Mouse (Mus musculus) spleen, adult 10 weeks (tissue): ENCODE measurements around the gene Rasef. TPM values are rescaled to one million over a fixed set of nuclear protein-coding genes. Genes with fewer than 3 reads are reported as not detected.

Source experiments
- polyA plus RNA-seq: library from polyadenylated mRNA; stranded (reverse); fragments of 350-450 nt; fragmentation: Illumina TruSeq; extraction: RNeasy Lipid Tissue Mini Kit (QIAGEN cat#74804); gene quantifications from one replicate; pipeline ENCODE4 v1.2.3, GENCODE M21; 2015; ENCODE audit warnings: low replicate concordance; ENCODE audit not compliant: insufficient read depth

Gene Rasef
- 0.04 TPM for polyA plus RNA-seq

DNA sequence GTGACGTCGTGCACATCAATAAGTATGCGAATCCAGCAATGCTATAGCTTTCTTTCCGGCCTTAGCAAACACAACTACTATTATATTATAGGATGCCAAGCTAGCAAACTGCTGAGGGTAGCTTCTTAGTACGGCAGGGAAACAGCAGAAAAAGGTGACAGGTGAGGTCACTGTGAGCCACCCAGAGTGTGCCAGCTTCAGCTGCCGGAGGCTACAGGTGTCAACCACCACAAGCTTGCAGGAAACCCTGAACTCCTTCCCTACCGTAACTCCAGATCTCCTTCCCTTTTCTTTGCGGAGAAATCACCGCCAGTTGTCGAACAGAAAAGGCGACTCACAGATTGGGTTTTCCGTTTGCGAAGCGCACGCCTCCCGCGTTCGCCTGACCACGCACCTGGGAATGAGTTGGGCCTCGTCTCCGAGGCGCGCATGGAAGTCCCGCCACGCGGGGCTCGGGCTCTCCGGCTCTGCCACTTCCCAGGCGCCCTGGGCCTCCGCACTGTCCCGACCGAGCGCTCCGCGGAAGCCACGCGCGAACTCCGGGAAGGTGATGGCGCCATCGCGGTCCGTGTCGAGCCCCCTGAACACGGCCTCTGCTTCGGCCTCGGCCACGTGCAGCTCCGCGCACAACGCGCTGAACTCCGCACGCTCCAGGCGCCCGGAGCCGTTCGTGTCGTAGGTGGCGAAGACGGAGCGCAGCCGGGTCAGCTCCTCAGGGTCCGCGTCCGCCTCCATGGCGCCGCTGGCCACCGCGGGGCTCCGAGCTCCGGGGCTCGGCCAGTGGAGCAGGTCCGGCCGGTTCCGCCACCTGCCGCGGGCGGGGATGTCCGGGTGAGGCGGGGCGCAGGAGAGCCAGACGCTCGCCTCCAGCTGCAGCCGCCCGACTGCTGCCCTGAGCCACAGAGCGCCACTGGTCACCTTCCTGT lies at the start of gene Rasef:
TSS of gene Rasef (minus strand) at position 735 of the 926 bp plus-strand sequence.

GRCm38 (mm10) chr4:73683216-73683615 lies 107.6 kb downstream of the Rasef start, which contains the start of gene Gm428:
Gene Gm428 (plus strand): TSS chr4:73683516.

DNA sequence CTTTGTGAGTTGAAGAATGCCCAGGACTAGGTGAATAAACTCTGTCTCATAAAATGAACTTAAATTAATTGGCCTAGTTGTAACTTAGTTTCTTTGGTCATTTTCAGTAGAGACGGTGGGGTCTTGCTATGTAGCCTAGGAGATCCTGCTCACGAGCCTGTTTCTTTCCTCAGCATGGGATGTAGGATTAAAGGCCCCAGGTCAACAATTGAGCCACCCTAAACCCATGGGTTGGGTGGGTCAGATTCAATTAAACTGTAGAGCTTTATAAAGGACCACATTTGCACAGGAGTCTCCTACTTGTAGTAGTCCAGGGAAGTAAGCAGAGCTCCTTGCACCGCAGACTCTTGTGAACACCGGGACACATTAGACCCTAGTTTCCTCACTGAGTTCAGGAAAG lies 122.7 kb downstream of the Rasef start, which contains the start of gene Gm11239:
TSS of gene Gm11239 (plus strand) at position 301 of the 400 bp plus-strand sequence.

Other genes with a start within 250 kb of the Rasef start
- not detected for gene Gm11238, start 183.1 kb downstream of the Rasef start, polyA plus RNA-seq
- gene Gm11237, start 168.0 kb downstream of the Rasef start, polyA plus RNA-seq = not detected
- gene Gm11236, start 152.9 kb downstream of the Rasef start, polyA plus RNA-seq = not detected
- not detected for gene Gm11239, start 122.6 kb downstream of the Rasef start, polyA plus RNA-seq
- gene Gm428, start 107.5 kb downstream of the Rasef start, polyA plus RNA-seq = not detected
- not detected for gene Gm11758, start 85.3 kb upstream of the Rasef start, polyA plus RNA-seq
- gene Gm11757, start 100.1 kb upstream of the Rasef start, polyA plus RNA-seq = not detected
- not detected for gene Gm13871, start 115.0 kb upstream of the Rasef start, polyA plus RNA-seq
- gene Gm11756, start 129.8 kb upstream of the Rasef start, polyA plus RNA-seq = not detected
- gene 2310002L09Rik, start 159.9 kb upstream of the Rasef start, polyA plus RNA-seq = not detected
- gene Frmd3, start 222.4 kb upstream of the Rasef start, polyA plus RNA-seq = 1.1 TPM